Mouse (Mus musculus) induced T-regulatory cell, adult 2 months (primary cell): ENCODE data around the gene Plch1.

Experiments used
- DNase-seq: peaks from one replicate; pipeline ENCODE4 v3.0.0-alpha.2; 2012; ENCODE audit warnings: low read depth

Gene Plch1

DNA sequence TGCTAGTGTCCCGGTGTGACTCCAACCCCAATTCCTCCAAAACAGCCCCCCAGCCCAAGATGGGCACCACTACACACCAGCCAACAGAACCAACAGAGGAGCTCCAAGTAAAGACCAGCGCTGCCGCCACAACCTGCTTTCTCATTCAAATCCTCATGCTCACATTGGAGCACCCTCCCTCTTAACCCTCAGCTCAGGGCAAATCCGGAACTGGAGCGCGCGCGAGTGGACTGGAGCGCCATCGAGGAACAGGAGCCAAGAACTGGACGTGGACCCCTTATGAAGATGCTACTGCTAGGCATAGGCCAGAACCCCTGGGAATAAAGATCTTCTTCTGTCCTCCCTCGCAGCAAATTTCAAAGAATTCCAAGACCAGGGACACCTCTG, at the start of gene Plch1:
TSS of gene Plch1 (minus strand) at position 164 of the 387 bp plus-strand sequence.
- DNase-seq, result peak; percentile 36

DNA sequence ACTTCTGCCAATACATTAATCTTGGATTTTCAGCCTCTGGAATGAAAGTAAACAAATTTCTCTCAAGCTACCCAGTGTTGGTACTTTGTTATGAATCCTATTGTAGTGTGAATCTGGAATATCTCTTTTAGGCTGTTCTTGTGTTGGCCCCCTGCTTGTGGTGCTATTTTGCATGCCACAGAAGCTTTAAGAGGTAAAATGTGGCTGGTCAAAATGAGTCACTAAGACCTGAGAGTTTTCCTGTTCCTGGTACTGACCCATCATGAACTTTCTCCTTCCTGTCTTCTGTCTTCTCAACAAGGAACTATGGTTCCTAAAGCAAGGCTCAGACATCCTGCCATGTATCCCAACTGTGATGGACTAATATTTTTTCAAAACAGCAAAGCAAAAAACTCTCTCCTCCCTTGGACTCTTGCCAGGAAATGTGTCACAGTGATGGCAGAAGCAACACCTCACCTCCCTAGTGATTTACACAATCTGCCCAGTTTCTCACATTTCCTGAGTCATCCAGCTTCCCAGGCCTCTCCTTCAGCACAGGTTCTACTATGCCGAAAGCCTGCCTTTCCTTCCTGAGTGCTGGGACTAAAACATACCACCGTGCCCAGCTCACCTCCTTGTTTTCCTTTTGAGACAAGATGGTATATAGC, 42.1 kb upstream of the Plch1 start:
- DNase-seq, result no peak

GRCm38 (mm10) chr3:63938928-63939327, 39.7 kb upstream of the Plch1 start:
- no peak for DNase-seq

DNA sequence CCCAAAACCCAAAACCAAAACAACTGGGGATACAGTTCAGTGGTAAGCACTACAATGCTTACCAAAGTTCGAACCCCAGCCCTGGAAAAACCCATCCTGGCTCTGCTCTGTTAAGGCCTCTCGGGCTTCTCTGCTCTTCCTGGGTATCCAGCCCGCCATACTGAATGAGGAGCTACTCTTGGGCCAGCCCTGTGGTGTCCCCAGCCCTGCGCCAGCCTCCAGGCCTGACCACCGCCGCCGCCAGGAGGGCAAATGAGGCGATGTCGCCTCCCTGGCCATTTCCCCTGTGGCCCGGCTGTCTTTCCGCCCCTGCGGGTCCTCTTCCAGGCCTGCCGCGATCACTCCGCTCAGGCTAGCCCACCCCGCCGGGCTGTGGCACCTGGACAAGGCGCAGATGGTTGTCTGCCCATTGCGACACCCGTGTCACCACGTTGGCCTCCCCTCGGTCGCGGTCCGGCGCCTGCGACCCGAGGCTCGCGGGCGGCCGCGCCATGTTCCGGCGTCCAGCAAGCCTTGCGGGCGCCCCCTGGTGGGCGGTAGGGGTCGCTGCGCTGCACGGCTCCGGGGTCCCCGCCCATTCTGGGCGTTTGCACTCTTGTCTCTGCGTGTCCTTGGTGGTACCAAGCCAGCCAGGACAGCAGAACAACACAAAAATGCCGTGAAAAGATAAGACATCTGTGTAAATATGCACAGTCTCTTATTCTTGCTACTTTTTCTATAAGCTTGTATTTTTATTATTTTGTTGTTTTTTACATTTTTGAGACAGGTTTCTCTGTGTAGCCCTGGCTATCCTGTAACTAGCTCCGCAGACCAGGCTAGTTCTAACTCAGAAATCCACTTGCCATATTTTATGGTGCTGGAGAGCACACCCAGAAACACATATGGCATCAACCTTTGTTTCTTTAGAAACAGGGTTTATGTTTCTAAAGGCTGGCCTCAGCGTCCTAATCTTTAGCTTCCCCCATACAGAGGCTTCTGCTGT, 29.9 kb upstream of the Plch1 start, which contains the start of gene E130311K13Rik:
TSS of gene E130311K13Rik (minus strand) at position 595 of the 982 bp plus-strand sequence.
- peak; percentile 90 for DNase-seq

DNA sequence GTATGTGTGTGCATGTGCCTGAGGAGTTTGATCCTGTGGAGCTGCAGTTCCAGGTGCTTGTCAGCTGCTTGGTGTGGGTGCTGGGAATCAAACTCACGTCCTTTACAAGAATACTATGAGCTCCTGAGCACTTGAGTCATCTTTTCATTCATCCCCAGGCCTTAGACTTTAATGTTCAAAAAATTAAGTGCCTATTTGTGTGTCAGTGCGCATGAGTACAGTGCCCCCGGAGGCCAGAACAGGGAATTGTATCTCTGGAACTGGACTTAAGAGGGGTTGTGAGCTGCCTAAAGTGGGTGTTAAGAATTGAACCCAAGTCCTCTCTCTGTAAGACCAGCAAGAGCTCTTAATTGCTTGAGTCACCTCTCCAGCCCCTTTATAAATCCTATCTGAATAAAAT, 20.4 kb upstream of the Plch1 start:
- peak; percentile 61 for DNase-seq

DNA sequence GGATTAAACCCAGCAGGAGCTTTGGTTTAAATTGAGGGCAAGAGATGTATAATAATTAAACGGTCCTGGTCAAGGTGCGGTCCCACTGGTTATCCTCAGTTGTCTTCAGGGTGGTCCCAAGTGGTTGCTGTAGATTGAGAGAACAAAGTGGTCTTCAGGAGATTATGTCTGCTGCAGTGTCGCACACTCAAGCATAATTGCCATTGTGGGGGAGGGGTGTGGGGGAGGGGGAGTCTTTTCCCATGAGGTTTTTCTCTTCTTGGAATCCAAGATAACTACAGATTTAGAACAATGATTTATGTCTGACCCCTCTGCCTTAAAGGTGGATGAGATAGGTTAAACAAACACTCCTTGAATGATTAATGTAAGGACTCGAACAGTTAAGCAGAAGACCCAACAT, 11.0 kb upstream of the Plch1 start:
- DNase-seq, result no peak

GRCm38 (mm10) chr3:63905241-63905640, 6.0 kb upstream of the Plch1 start:
- peak; percentile 15 for DNase-seq

DNA sequence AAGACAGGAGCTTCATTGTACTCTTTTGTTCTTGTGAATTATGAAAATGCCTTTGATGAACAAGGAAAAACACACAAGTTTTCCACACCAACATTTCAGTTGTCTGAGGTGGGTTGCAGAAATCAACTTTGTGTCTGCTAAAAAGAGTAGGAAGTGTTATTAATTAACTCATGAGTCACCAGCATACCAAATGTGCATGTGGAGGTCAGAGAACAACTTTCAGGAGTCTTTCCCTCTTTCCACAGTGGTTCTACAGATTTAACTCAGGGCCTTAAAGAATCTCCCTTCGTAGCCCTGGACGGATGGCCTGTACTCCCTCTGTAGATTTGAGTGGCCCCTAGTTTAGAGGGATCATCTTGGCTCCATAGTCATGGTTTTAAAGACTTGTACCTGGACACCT, 4.9 kb upstream of the Plch1 start:
- DNase-seq, result no peak

DNA sequence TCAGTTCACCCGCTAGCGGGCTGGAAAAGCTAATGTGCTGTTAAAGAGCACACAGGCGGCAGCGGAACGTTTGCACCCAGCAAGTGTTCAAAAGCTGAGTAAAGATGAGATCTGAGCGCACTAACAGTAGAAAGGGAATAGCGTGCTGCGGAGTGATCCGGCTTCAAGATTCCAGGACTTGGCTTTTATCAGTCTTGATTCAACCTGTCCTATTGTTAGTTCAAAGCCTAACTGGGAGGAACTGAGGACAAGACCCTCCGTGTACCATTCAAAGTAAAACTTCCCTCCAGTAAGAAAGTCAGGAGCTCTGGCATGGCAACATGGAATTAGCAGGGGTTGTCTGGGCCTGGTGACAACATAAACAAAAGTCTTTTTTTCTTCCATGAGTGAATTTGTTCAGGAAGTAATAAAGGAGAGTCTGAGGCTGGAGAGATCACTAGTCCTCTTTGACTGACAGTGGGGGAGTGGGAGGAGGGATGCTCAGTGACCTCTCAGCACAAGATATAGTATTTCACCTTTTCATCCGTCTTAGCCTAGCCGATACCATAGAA, 824 bp upstream of the Plch1 start:
- no peak for DNase-seq

DNA sequence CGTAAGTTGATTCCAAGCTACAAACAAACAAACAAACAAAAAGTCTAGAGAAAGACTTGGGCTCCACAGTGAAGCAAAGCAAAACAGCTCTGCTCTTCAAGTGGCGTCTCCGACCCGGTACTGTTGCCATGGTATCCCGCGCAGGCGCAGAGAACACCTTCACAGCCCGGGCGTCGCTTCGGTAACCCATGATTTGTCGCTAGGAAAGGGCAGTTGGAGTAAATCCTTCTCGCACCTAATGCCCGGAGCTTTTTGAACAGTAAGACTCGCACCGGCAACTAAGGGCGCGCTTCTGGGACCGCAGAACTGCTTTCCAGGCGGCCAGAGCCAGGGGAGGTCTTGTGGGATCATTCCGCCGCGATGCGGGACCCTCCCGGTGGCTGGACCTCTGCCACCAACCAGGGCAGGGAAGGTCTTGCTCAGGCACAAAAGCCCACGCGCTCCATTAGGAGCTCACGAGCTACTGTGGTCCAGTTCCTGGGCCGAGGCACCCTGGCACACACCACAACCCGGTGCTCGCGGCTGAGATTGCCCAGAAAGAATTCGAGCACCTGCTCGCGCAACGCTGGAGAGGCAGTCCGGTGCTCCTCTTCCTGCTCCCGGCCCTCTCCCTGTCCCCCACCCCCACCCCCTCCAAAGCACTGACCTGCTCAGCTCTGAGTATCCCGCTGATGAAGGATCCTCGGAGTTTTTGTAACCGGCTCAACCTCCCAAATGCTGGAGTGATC, 527 bp downstream of the Plch1 start:
- DNase-seq, result peak; percentile 68

DNA sequence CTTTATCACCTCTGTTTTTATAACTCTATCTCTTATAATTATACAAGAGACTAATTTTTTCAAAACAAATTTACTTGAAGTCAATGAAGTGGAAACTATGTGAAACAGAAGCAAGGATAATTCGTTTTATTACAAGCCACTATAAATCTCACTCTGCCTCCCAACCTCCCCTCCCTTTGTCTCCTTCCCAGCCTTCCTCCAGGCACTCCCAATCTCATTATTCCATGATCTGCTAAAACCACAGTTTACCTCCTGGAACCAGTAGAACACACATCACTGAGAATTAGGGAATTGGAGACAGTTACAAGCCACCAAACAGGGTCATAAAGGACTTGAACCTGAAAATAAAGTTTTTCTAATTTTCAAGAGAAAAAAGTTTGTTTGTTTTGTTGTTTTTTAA, 2.1 kb downstream of the Plch1 start:
- no peak for DNase-seq

GRCm38 (mm10) chr3:63896303-63896702, 3.0 kb downstream of the Plch1 start:
- DNase-seq, result no peak

DNA sequence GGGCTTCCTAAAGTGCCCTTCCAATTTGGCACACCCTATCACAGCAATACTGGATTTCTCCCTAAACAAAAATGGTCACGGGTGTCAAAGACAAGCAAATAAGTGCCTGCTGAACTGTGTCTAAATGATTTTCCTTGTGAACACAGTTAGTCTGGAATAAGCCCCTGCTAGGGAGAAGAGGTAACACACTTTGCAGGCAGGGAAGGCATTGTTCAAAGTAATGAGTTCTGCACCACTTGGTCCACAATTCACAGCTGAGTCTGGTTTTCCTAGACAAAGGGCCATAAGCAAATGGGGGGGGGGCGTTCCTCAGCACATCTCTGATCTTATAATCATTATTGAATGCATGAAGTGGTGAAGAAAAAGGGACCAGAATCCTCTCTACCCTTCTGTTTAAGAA, 3.5 kb downstream of the Plch1 start:
- DNase-seq, result no peak

GRCm38 (mm10) chr3:63893677-63894076, 5.6 kb downstream of the Plch1 start:
- peak; percentile 12 for DNase-seq

- DNase-seq, result no peak
Observed at GRCm38 (mm10) chr3:63892154-63892553, 7.1 kb downstream of the Plch1 start.

DNA sequence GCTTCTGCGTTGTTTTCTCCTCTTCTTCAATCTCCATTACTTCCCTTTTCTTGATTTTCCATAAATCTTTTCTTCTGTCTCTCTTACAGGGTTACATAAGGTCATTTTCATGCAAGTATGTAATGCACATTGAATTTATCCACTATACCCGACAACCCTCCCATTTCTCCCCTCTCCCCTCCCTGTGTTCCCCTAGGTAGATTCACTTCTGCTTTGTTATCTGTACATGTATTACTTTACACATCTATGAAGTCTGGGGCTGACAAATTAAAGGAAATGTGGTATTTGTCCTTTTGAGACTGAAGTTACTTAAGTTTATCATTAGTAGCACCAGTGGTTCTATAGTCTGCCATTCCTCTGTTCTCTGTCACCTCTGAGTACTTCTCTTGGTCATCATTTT, 18.2 kb downstream of the Plch1 start:
- DNase-seq, result no peak

DNA sequence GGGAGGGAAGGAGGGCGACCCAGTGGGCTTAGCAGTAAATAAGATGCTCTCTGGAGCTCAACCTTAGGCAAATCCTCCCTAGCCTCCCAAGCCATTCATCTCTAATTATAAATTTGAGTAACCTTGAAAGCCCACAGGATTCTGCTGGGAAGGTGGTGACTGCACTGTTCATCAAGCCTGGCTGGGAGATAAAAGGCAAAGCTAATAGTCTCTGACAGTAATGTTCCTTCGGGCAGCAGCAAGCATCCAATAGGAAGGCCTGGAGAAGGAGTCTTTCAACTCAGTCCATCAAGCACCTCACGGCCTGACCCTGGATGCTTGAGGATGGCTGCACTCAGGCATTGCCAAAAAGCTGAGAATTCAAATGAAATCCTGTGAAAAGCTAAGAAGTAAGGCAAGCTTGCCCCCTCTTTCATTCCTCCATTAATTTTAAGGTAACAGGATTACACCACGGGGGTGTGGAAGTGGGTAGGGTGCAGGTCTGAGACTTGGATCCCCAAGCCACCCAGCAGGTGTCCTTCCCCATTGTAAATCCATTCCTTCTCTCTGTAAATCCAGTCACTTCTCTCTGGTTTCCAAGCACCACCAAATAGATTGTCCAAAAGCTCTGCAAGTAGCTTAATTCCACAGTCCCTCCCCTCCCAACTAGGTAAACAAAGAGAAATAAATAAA, 20.1 kb downstream of the Plch1 start:
- DNase-seq, result no peak

DNA sequence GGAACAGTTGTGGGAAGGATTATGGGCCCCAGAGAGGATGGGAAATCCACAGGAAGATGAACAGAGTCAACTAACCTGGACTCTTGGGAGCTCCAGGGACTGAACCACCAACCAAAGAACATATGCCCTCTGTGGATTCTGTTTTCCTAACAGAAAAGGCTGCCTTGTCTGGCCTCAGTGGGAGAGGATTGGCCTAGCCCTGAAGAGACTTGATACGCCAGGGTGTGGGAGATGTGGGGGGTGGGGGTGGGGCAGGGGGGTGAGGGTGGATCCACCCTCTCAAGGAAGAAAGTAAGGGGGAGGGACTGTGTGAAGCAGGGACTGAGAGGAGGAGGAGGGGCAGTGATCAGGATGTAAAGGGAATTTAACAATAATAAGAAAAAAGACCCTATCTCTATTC, 26.5 kb downstream of the Plch1 start:
- no peak for DNase-seq

DNA sequence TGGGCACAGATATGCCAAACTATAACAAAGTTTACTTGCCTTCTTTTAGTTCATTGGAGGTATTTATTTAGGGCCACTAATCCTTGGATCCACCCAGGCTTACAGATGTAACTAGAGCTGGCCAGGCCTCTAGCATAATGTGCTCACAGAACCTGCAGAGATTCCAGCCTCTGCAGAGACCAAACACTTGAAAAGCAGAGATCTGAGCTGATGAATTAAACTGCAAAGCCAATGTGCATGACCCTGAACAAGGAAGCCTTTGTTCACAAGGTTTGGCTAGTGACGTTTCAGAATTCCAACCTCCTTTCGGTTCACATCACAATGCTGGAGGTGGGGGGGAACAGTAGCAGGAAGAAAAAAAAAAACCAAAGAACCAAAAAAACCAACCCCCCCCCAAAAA, 28.0 kb downstream of the Plch1 start:
- DNase-seq, result no peak

DNA sequence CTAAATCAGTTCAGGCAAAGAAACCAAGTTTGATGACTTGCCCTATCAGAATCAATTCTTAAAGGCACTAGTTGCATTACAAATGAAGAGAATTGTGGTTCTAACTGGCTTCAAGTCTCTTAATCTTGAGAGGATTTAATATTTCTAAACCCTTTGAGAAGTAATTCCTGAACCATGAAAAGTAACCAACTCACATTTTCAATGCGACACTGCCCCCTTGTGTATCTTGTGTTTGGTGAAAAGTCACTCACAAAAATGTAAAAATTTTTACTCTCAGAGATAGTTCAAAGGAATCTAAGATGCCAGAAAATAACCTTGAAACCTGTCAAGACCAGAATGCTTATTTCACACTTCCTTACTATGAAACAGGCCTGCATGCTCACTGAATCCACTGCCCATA, 31.0 kb downstream of the Plch1 start:
- peak; percentile 16 for DNase-seq

DNA sequence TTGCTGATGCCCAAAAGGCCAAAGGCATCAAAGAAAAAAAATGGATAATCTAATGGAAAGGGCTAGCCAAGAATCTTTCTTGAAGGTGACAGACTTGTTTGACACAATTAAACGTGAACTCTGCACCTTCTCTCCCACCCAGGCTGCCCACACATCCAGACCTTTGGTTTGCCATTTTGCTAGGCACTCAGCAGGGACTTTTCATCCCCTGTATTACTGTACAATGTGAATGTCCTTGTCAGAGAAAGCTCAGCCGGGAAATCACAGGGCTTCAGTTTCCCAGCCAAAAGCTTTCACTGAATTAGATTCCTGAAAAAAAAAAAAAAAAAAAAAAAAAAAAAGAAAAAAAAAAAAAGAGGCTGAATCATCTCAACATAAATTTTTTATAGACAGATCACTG, 34.2 kb downstream of the Plch1 start:
- DNase-seq, result no peak

- no peak for DNase-seq
Observed at GRCm38 (mm10) chr3:63862716-63863115, 36.6 kb downstream of the Plch1 start.
